Mouse (Mus musculus): Measurements from ENCODE around the gene Glrx2. TPM values are rescaled to one million over a fixed set of nuclear protein-coding genes. Genes with fewer than 3 reads are reported as not detected.

Glrx2 gene
- total RNA-seq, 1 experiment from 2014 or later, result 40.3 TPM

DNA sequence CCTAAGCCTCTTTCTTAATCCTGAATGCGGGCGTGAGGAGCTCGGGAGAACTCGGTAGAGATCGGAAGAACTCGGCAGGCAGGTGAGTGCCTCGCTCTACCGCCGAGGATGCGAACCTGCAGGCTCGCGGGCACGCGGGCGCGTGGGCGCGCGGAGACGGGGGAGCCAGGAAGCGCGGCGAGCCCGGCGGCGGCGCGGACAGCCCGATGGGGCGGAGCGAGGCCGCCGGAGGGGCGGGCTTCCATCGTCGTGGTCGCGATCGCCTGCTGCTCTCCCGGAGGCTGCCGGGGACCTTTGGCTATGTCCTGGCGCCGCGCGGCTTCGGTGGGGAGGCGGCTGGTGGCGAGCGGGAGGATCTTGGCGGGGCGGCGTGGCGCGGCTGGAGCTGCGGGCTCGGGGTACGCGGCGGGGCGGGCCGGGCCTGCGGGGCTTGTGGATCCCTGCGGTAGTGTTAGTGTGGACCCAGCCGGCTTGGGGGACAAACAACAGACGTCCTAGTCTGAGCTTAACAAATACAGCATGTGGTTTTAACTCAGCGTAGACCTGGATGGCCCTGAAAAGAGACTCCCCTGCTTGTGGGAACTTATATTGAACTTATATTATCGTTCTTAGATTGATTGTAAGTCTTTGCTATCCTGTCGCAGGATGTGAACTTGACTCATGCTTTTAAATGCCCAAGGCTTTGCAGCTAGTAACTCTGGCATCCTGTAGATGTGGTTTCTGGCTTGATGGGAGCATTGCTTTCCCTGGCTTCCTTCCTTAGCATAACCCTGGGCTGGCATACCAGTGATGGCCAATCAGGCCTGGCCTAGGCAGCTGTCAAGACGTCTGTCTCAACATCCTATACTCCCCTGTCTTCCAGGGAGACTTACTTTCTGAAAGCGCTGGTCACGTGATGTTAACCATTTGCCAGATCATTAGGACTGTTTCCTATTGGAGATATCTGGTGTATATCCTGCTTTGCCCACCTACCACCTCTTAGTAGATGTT is 23.5 kb downstream of the Glrx2 start:
- ATAC-seq (replicated peaks in 1 of 2; ENCODE audit: insufficient read depth in 1 of 2, low FRiP score in 2 of 2, low TSS enrichment in 1 of 2, low read depth in 1 of 2, poor library complexity in 2 of 2, severe bottlenecking in 2 of 2), result peak; percentile 79 to 81

GRCm38 (mm10) chr1:143740581-143740980 is 24.4 kb downstream of the Glrx2 start:
- ATAC-seq (replicated peaks in 1 of 2; ENCODE audit: insufficient read depth in 1 of 2, low FRiP score in 2 of 2, low TSS enrichment in 1 of 2, low read depth in 1 of 2, poor library complexity in 2 of 2, severe bottlenecking in 2 of 2), result no peak

DNA sequence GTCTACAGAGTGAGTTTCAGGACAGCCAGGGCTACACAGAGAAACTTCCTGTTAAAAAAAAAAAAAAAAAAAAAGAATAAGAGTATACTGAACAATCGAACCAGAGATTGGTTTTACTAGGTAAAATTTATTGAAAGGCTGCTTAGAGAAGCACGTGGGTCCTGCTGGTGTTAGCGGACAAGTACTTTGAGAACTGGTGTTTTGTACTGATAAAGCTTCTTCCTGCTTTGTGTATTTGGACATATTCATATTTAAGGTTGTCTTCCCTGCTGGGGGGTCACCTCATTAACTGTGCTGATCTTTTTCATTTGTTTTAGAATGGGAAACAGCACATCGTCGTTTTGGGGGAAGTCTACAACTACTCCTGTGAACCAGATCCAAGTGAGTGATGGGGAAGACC is 25.2 kb downstream of the Glrx2 start:
- no peak for ATAC-seq (replicated peaks in 1 of 2; ENCODE audit: insufficient read depth in 1 of 2, low FRiP score in 2 of 2, low TSS enrichment in 1 of 2, low read depth in 1 of 2, poor library complexity in 2 of 2, severe bottlenecking in 2 of 2)

GRCm38 (mm10) chr1:143742186-143742585 is 26.0 kb downstream of the Glrx2 start:
- ATAC-seq (replicated peaks in 1 of 2; ENCODE audit: insufficient read depth in 1 of 2, low FRiP score in 2 of 2, low TSS enrichment in 1 of 2, low read depth in 1 of 2, poor library complexity in 2 of 2, severe bottlenecking in 2 of 2), result no peak

- ATAC-seq (replicated peaks in 1 of 2; ENCODE audit: insufficient read depth in 1 of 2, low FRiP score in 2 of 2, low TSS enrichment in 1 of 2, low read depth in 1 of 2, poor library complexity in 2 of 2, severe bottlenecking in 2 of 2), result no peak
Observed at GRCm38 (mm10) chr1:143745871-143746270, 29.7 kb downstream of the Glrx2 start.

DNA sequence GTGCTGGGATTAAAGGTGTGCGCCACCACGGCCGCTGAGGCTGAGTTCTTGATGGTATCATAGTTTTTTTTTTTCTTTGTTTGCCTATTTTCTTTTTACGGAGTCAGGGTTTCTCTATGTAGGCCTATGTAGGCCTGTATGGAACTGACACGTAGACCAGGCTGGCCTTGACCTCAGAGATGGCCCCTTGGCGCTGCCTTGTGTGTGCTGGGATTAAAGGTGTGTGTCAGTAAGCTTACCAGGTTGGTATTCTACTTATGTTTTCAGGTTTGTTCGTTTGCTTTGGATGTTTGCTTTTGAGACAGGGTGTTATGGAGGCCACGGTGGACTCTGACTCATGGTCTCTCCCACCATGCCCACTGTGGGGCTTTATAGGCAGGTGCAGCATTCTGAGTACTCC is 46.0 kb downstream of the Glrx2 start:
- no peak for ATAC-seq (replicated peaks in 1 of 2; ENCODE audit: insufficient read depth in 1 of 2, low FRiP score in 2 of 2, low TSS enrichment in 1 of 2, low read depth in 1 of 2, poor library complexity in 2 of 2, severe bottlenecking in 2 of 2)

DNA sequence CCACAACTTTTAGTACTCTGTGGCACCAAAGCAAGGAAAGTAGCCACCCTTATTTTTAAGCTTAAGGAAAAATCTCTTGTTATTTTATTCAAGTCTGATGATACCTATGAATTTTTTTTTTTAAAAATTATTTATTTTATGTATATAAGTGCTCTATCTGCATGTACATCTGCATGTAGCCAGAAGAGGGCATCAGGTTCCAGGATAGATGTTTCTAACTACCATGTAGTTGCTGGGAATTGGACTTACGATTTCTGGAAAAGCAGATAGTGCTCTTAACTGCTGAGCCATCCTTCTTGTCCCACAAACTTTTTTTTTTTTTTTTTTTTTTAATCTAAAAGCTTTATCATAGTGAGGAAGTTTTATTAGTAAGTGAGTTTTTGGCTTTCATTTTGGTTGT is 48.3 kb downstream of the Glrx2 start:
- ATAC-seq (replicated peaks in 1 of 2; ENCODE audit: insufficient read depth in 1 of 2, low FRiP score in 2 of 2, low TSS enrichment in 1 of 2, low read depth in 1 of 2, poor library complexity in 2 of 2, severe bottlenecking in 2 of 2), result no peak

DNA sequence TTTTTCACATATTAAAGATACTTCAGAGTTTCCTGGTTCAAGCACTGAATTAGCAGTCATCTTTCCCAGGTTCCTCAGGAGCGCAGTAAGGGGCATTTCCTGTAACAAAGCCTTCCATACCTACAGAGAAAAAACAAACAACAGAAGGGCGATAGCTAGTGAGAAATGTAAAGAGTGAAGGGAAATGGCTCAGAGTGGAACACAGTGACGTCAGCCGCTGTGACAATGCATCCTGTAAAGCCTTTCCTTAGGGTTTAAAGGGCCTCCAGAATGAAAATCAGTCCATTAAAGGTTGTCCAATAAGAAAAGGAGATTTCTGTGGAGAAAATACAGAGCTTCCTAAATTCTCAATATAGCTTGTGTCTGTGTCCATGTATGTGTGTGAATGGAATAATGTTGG is 49.7 kb downstream of the Glrx2 start:
- ATAC-seq (replicated peaks in 1 of 2; ENCODE audit: insufficient read depth in 1 of 2, low FRiP score in 2 of 2, low TSS enrichment in 1 of 2, low read depth in 1 of 2, poor library complexity in 2 of 2, severe bottlenecking in 2 of 2), result no peak

GRCm38 (mm10) chr1:143766238-143766637 is 50.1 kb downstream of the Glrx2 start:
- no peak; a peak in 1 of 4 replicates for ATAC-seq (replicated peaks in 1 of 2; ENCODE audit: insufficient read depth in 1 of 2, low FRiP score in 2 of 2, low TSS enrichment in 1 of 2, low read depth in 1 of 2, poor library complexity in 2 of 2, severe bottlenecking in 2 of 2)

DNA sequence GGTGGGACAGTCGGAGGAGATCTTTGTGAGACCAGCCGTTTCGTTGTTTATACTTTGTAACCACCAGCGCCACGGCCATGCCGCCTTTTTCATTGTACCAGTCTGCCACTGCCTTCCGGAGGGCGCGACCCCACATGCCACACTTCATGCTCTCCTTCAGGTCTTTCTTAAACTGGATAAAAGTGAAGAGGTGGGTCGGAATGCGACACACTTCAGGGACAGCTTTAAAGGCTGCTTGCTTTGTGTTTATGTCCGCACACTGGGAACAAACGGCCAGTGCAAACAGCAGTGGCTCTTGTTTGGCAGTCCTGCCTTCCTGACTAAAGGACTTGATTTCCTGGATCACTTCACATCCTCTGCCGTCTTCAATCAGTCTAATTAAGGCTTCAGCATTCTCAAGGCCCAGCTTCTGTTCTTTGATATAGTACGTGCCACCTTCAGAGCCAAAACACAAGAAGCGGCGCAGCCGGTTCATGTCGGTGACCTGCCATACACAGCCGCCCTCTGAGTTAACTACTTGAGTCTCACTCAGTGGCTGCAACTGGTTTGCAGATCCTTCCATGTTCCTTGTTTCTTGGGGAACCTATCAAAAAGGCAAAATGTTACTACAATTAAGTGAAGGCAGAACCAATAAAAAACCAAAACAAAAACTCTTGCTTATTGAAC is 54.4 kb downstream of the Glrx2 start:
- ATAC-seq (replicated peaks in 1 of 2; ENCODE audit: insufficient read depth in 1 of 2, low FRiP score in 2 of 2, low TSS enrichment in 1 of 2, low read depth in 1 of 2, poor library complexity in 2 of 2, severe bottlenecking in 2 of 2), result no peak

- no peak for ATAC-seq (replicated peaks in 1 of 2; ENCODE audit: insufficient read depth in 1 of 2, low FRiP score in 2 of 2, low TSS enrichment in 1 of 2, low read depth in 1 of 2, poor library complexity in 2 of 2, severe bottlenecking in 2 of 2)
Observed at GRCm38 (mm10) chr1:143773082-143773481, 56.9 kb downstream of the Glrx2 start.

- ATAC-seq (replicated peaks in 1 of 2; ENCODE audit: insufficient read depth in 1 of 2, low FRiP score in 2 of 2, low TSS enrichment in 1 of 2, low read depth in 1 of 2, poor library complexity in 2 of 2, severe bottlenecking in 2 of 2), result no peak
Observed at GRCm38 (mm10) chr1:143773909-143774308, 57.8 kb downstream of the Glrx2 start.

GRCm38 (mm10) chr1:143776446-143777411 is 60.6 kb downstream of the Glrx2 start, which contains the start of the genes Trove2 and Uchl5:
Trove2 (minus strand) TSS chr1:143777068.
Uchl5 (plus strand) TSS chr1:143777272.
- peak; percentile 90 to 92 for ATAC-seq (replicated peaks in 1 of 2; ENCODE audit: insufficient read depth in 1 of 2, low FRiP score in 2 of 2, low TSS enrichment in 1 of 2, low read depth in 1 of 2, poor library complexity in 2 of 2, severe bottlenecking in 2 of 2)

DNA sequence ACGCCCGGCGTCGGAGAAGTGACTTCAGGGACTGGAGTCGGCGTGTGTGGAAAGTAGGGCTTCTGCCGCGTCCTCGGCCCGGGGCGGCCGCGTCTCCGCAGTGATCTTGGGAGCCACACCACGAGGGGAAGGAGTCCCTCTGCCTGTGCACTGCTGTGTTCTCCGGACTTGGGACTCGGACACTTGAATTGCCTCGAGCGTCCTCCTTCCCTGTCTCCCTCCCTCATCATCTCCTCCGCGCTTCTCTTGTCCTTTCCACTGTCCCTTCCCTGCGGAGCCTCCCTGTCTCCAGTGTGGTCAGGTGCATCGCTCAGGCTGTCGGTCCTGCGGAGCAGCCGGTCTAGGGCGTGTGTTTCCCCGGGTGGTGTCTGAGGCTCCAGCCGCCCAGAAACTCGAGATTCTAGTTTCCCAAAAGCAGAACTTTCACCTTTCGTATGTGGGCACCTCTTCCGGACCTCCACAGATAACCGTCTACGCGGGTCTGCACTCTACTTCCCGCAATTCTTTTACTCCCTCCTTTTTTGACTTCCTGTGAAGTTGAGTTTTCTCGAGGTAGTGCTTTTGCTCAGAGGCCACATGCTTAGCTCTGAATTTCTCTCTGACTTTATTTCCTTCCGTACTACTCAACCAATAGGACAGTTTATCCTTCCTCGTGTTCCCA is 61.5 kb downstream of the Glrx2 start:
- peak; percentile 47 to 53 for ATAC-seq (replicated peaks in 1 of 2; ENCODE audit: insufficient read depth in 1 of 2, low FRiP score in 2 of 2, low TSS enrichment in 1 of 2, low read depth in 1 of 2, poor library complexity in 2 of 2, severe bottlenecking in 2 of 2)

DNA sequence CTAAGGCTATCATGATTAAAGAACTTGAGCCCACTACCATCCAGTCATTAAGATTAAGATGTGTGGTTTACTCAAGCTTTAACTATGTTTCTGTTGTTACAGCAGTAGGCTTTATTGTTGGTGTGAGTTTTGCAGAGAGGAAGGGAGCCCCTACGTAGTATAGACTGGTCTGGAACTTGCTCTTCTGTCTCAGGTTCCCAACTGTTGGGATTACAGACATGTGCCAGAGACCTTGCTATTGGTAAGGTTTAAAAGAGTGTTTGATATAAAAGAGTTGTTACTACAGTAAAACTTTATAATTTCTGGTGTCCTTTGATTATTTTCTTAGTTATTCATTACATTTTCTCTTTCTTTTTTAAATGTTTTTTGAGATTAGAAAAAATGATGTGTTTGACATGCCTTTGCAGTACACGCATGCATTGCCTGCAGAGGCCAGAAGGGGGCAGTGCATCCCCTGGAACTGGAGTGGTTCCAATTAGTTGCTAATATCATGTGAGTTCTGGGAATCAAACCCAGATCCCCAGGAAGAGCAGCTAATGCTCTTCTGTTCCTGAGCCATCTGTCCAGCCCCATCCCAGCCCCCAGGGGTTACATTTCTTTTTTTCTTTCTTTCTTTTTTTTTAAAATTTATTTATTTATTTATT is 72.6 kb downstream of the Glrx2 start:
- ATAC-seq (replicated peaks in 1 of 2; ENCODE audit: insufficient read depth in 1 of 2, low FRiP score in 2 of 2, low TSS enrichment in 1 of 2, low read depth in 1 of 2, poor library complexity in 2 of 2, severe bottlenecking in 2 of 2), result peak; percentile 49 to 56; a peak in 3 of 4 replicates

All from hematopoietic stem cell, adult 5-6 weeks (primary cell).